Mouse (Mus musculus) left cerebral cortex, postnatal 36 days (tissue): ENCODE data around the gene Abcc4. TPM values are rescaled to one million over a fixed set of nuclear protein-coding genes. Genes with fewer than 3 reads are reported as not detected.
"Not testable (repeated sequence)": the region's sequence is repeated elsewhere in the genome, so short reads cannot be mapped to it uniquely, and the experiment has no call there.

Source experiments
- DNase-seq, 2 experiments: peaks; one replicate each; pipeline ENCODE4 v3.0.0; 2021 to 2022; ENCODE audit warnings: low spot score in 2 of 2, mixed read lengths in 1 of 2
- intact Hi-C: fragments of 180-260 bp; cut with DNase I; formaldehyde crosslinking; loops from one replicate; pipeline ENCODE4 v1.15.1; 2025
- total RNA-seq, 2 experiments: library from RNA; stranded (reverse); gene quantifications; 2 replicates each; pipeline ENCODE4 v1.2.3; 2021

The Abcc4 gene
- total RNA-seq, 2 experiments from 2014 or later: 8.4 to 13.6 TPM

GRCm38 (mm10) chr14:118651704-118652439 lies 54.1 kb downstream of the Abcc4 start:
- no peak for DNase-seq
- intact Hi-C loops: no loop called here

DNA sequence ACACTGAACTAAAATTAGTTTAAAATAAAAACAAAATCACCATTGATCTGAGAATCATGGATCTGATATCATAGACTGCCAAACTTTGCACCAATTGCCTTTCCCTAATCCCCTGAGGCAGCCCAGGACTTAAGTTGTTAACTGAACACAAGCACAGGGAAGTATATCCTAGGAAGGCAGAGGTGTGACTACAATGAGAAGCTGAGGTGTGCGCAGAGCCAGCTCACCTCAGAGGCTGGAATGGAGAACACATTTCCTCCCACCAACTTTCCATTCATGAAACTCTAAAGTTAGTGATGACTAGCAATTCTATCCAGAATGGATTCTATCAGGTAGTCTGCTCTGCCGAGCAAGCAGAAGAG lies 56.1 kb downstream of the Abcc4 start:
- intact Hi-C loops: no loop called here
- DNase-seq: no peak

GRCm38 (mm10) chr14:118649199-118649894 lies 56.7 kb downstream of the Abcc4 start:
- no peak for DNase-seq
- intact Hi-C loops: no loop called here

DNA sequence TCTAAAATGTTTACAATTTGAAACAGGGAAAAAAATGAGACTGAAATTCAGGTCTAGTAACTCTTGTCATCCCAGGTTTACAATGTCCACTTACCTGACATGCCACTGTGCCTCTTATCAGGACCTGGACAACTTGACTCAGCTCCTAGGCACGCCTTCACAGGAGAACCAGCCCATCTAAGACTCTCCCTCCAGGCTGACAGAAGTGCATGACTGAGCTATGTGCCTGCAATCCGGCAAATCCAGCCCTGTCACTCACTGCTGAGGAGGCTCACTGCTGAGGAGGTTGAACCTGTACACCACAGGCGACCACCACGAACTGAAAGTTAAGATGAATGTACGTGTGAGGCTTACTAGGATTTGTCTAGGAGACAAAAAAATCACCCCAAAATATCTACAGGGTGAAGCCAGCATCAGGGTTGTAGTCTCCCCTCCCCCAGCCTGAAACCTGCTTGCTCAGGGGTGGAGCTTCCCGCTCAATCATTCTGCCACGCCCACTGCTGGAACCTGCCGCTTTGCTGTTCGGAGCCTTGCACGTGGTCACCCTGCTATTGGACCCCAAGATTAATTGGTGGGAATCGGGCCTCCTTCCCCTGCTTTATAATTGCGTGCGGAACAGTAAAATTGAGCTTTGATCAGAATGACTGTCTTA lies 63.0 kb downstream of the Abcc4 start:
- intact Hi-C loops, DNase-seq: not testable (repeated sequence)

- intact Hi-C loops: no loop called here
- DNase-seq: no peak
Observed at GRCm38 (mm10) chr14:118642140-118642539, 63.9 kb downstream of the Abcc4 start.

DNA sequence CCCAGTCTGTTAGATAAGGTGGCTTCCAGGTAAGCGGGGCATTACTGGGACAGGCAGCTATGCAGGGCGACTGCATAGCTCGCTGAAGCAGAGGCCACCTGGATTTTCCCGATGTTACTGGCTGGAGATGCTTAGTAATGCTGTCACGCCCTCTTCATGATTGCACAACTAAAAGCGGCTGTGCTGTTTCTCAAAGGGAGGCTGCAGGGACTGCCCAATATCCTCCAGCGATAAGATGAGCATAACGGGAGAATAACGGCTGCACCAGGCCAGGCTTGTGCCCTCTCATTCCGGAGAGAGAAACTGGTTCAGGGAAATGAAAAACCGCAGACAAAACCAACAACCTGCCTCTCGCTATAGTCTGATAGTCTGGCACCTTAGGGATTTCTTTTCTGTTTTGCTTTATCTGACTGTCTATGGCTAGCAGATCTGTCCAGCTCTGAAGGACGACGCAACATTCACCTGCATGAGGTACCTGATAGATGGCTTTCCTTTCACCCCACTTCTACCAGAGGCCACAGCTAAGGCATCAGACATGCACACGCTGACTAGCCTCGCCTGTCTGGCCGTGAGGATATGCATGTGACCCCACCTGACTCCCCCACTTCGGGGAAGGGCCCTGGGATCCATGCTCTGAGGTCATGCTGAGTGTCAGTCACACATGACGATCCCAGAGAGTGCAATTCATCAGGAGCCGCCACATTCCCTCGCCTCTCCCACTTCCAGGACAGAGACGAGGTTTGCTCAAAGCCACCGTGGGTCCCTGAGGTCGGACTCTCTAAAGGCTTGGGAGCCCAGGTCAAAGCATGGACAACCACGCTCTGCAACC lies 67.4 kb downstream of the Abcc4 start:
- intact Hi-C loops: no loop called here

DNA sequence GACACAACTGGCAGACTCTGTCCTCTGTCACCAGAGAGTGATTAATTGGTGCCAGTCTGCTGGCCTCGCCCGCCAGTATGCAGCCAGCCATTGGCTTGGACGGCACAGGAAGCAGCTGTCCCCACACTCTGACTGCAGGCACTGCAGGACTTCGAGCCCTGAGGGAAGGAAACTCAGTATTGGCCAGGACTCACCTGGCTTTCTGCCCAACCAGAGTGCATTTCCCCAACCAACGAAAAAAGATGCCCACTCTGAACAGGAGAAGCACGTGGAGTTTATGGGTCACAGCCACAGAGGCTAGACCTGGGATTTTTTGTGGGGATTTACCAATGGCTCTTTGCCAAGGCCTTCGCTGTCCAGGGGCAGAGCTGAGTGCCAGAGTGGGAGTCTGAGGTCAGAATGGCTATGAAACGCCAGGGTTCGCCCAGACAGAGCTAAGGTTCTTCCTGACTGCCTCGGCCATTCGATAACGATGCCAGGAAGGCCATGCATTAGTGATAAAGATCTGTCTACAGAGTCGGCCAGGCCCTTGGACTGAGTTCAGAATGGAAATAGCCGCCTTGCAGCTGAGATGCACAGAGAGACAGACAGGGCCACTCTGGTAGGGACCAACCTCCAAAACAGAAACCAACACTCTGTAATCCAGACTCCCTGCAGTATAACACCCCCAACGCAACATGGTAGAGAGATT lies 70.4 kb downstream of the Abcc4 start:
- intact Hi-C loops: no loop called here
- DNase-seq: peak; percentile 15 to 33

More for the DNA sequence above, 67.4 kb downstream of the Abcc4 start:
- DNase-seq: no peak

GRCm38 (mm10) chr14:118629649-118630048 lies 76.4 kb downstream of the Abcc4 start:
- intact Hi-C loops: no loop called here
- no peak for DNase-seq

GRCm38 (mm10) chr14:118621449-118621789 lies 84.6 kb downstream of the Abcc4 start:
- no peak for DNase-seq
- intact Hi-C loops: no loop called here

DNA sequence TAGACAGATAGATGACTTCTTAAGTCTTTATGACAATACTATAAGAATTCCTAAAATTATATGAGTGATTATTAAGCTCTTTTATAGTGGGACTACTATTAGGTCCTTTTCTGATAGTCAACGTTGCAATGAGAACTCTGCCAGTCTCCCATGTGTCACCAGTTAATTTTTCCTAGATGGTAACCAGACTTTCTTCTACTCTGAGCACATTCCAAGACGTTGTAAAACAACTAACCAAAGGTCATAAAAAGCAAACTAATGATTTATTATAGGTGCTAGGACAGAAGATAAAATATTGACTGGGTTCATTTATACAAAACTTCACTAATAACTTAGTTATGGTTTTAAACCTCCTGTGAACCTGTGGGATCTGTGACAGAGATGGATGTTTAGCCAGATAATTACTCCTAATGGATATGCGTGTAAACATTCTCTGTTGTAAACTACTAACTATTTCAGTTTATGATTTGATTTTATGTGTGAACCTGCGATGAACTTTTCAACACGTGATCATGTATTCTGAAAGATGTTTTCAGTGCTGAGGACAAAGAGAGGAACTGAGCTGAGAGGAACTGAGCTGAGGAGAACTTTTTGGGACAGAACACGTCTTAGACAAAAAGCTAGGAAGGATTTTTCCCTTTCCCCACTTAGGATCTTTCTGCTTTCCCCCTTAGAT lies 85.1 kb downstream of the Abcc4 start:
- no peak for DNase-seq
- intact Hi-C loops: no loop called here

DNA sequence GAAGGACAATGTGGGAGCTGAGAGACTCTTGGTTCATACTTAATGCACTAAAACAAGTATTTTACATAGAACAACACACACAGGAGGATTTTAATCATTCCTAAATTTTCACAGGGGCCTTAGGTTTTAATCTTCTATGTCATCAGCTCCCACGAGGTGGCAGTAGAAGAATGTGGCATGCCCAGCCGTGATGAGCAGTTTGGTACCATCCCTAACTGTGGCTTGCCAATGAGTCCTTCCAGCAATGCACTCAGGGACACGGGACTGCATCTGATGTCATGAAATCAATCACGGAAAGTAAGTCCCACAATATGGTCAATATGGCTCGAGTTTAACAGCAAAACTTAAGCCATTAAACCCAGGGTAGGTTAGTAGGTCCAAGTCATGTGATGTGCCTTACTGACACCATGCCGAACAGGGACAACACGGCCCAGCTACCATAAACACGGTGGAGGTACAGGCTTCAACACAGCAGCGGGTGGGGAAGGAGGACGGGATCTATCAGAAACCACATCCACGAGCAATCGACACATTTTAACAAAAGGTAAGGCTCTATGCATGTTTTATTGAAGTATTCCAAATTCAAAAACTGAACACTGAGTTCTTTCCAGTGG lies 89.2 kb downstream of the Abcc4 start:
- DNase-seq: peak; percentile 38 to 41
- intact Hi-C loops: loop anchor here (1.0 to 2.0 kb wide), 2 partner anchors 151 to 200 kb away; no protein-coding TSS in a partner anchor

DNA sequence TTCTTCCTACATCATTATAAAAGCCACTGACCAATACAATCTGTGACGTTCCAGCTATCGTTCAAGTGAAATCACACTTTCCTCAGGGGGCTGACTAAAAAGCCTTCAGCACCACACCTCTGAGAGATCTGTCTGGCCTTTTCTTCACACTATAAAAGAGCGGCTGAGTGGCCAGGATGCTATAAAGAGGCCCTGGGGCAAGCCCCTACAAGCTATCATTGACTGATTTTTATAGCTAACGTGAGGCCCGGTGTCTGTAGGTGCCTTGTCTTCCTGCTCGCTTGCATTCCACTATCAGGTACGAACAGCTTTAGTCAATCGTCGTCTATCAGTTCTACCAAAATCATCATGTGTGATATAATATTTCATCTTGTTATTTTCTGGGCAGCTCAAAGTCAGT lies 92.3 kb downstream of the Abcc4 start:
- DNase-seq: no peak

GRCm38 (mm10) chr14:118611714-118612113 lies 94.3 kb downstream of the Abcc4 start:
- no peak for DNase-seq
- intact Hi-C loops: no loop called here

More for the DNA sequence above, 92.3 kb downstream of the Abcc4 start:
- intact Hi-C loops: no loop called here

- intact Hi-C loops: no loop called here
- no peak for DNase-seq
Observed at GRCm38 (mm10) chr14:118610786-118611185, 95.2 kb downstream of the Abcc4 start.

DNA sequence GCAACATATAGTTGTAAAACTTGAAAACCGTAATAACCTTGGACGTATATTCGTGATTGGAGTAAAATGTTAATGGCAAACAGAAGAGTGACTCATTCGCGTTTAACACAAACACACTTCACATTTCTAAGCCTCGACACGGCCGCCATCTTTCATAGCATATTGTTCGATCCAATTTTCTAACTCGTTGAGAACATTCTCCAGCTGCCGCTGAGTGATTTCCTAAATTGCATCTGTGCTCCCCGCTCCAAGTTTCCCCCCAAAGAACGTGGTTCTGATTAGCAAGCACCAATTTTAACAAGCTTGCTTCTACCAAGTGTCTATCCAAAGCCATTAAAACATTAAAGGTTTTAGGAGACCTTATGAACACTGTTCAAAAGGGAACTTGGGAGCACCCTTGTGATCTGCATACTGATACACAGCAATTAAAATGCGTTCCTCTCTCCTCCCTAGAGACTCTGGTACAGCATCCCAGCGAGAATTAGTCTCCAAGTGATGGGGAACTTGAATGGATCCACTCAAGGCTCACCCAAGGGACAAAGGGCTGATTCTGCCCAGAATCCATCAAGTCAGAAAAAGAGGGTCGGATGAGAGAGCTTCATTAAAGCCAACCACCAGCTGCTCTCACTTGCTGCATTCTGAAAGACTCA lies 97.1 kb downstream of the Abcc4 start:
- peak in 1 of 2 experiments; percentile 12 for DNase-seq
- intact Hi-C loops: no loop called here

DNA sequence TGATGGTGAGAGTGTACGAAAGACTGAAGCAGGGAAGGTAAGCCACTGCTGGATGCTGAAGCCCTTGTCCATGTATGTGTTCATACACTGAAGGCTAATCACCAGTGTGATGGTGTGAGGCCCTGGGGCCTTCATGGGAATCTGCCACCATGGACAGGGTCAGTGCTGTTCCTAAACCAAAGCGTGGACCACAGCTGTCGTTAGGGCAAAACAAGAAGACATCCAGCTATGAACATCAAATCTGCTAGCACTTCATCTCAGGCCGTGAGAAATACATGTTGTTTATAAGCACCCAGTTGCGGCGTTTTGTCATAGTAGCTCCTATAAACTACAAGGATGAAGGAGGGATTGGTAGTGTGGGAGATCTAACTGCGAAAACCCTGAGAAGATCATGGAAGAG lies 97.7 kb downstream of the Abcc4 start:
- no peak for DNase-seq
- intact Hi-C loops: no loop called here

DNA sequence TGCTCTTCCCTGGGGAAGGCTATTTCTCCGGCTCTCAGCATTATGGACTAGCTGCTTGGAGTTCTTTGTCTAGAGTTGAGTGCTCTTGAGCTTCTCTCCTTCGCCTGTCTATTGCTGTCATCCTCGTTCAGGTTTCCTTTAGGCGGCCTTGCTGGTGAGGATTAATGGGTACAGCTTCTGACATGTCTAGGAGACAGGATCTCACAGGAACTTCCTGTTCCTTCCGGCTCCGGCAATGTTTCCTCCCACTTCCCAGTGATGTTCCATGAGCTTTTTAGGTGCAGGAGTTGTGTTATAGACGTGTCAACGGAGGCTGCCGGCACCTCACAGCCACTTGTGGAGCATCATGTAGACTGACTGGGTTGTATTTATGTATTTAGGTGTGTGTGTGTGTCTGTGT lies 99.5 kb downstream of the Abcc4 start:
- intact Hi-C loops: no loop called here
- DNase-seq: no peak

DNA sequence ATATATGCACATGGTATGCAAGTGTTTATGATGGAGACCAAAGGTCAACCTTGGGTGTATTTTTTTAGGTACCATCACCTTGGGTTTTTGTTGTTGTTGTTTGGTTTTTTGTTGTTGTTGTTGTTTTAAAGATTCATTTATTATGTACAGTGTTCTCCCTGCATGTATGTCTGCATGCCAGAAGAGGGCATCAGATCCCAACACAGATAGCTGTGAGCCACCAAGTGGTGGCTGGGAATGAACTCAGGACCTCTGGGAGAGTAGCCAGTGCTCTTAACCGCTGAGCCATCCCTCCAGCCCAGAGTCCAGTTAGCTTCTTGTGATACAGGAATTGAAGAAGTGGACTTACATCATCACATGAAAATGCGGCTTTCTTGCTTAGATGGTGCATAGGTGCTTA lies 101.1 kb downstream of the Abcc4 start:
- no peak for DNase-seq
- intact Hi-C loops: no loop called here
